Mouse (Mus musculus) right cerebral cortex, postnatal 14 days (tissue): ENCODE data around the gene Olfr32.
"Not testable (repeated sequence)": the region's sequence is repeated elsewhere in the genome, so short reads cannot be mapped to it uniquely, and the experiment has no call there.

Source experiments
- DNase-seq: peaks from one replicate; pipeline ENCODE4 v3.0.0; 2022

The Olfr32 gene

GRCm38 (mm10) chr2:90142196-90142595, at the start of gene Olfr32:
Olfr32 (minus strand) TSS chr2:90142296.
- no peak for DNase-seq

GRCm38 (mm10) chr2:90187082-90187481, 45.0 kb upstream of the Olfr32 start:
- DNase-seq = not testable (repeated sequence)

- DNase-seq = not testable (repeated sequence)
Measured at GRCm38 (mm10) chr2:90186082-90186481, 44.0 kb upstream of the Olfr32 start.

DNA sequence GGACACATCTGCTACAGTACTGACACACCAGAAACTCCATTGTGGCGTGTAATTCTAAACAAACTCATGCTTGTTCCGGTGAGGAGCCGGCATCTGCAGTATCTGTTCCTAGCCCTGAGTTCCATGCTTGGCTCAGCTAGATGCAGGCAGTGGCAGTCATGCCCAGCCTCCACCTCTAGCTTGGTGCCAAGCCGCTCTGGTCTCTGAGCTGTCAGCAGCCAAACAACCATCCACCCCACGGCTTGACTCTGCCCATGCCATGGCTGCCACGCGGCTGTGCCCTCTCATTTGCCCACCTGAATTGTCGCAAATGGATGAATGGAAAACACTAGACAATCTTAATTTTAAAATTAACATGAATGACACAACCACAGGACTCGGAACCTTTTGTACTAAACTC, 11.8 kb upstream of the Olfr32 start:
- DNase-seq = no peak

GRCm38 (mm10) chr2:90152991-90153390, 10.9 kb upstream of the Olfr32 start, which contains the start of gene Olfr1270:
Olfr1270 (minus strand) TSS chr2:90153091.
- no peak for DNase-seq

- no peak for DNase-seq
Measured at GRCm38 (mm10) chr2:90121312-90121711, 20.8 kb downstream of the Olfr32 start, which contains the start of gene Olfr1269. Olfr1269 (minus strand) TSS chr2:90121412.
